Mouse (Mus musculus) forebrain, postnatal 0 days (tissue): ENCODE data around the gene Orai3. TPM values are rescaled to one million over a fixed set of nuclear protein-coding genes. Genes with fewer than 3 reads are reported as not detected.

Source experiments
- ATAC-seq: fragments of 200-750 bp; cut with Nextera tagmentation; 2 replicates; pipeline ENCODE4 v1.8.0; 2017; ENCODE audit warnings: mild to moderate bottlenecking, moderate library complexity
- DNase-seq: peaks from one replicate; pipeline ENCODE4 v3.0.0-alpha.2; 2015
- H3K27ac ChIP-seq: fragments of 300-500 bp; sonication (generic); 2 replicates; pipeline ENCODE4 v1.5.1; 2014; ENCODE audit warnings: low read depth, mild to moderate bottlenecking, antibody characterized with exemption, low read length, moderate library complexity, mixed read lengths
- H3K27me3 ChIP-seq: fragments of 300-500 bp; sonication (generic); 2 replicates; pipeline ENCODE4 v1.6.1; 2014; ENCODE audit warnings: mild to moderate bottlenecking, low read length, mixed read lengths; ENCODE audit not compliant: insufficient read depth
- H3K36me3 ChIP-seq: fragments of 300-500 bp; sonication (generic); 2 replicates; pipeline ENCODE4 v1.6.1; 2014; ENCODE audit warnings: mild to moderate bottlenecking, moderate library complexity; ENCODE audit not compliant: insufficient read depth
- H3K4me1 ChIP-seq: fragments of 300-500 bp; sonication (generic); 2 replicates; pipeline ENCODE4 v1.6.1; 2014; ENCODE audit warnings: antibody characterized with exemption; ENCODE audit not compliant: insufficient read depth
- H3K4me2 ChIP-seq: fragments of 300-500 bp; sonication (generic); 2 replicates; pipeline ENCODE4 v1.6.1; 2014; ENCODE audit warnings: low read depth, mild to moderate bottlenecking, moderate library complexity
- H3K4me3 ChIP-seq: fragments of 300-500 bp; sonication (generic); 2 replicates; pipeline ENCODE4 v1.5.1; 2014; ENCODE audit warnings: low read depth, low read length, mixed read lengths
- H3K9ac ChIP-seq: fragments of 300-500 bp; sonication (generic); 2 replicates; pipeline ENCODE4 v1.6.1; 2014; ENCODE audit warnings: mild to moderate bottlenecking
- H3K9me3 ChIP-seq: fragments of 300-500 bp; sonication (generic); 2 replicates; pipeline ENCODE4 v1.6.1; 2016; ENCODE audit warnings: low read length
- CTCF ChIP-seq: sonication (generic); IDR thresholded peaks from 2 replicates; pipeline ENCODE4 v1.5.1; 2016; ENCODE audit warnings: antibody characterized with exemption, control low read depth, low read depth
- WGBS: fragments of 180-500 bp; shearing (Covaris S2); extraction: QIAGEN DNeasy Blood & Tissue Kit; methylation state at CpG from one replicate; pipeline ENCODE4 v1.1.7; 2014; 5-methylcytosine and 5-hydroxymethylcytosine counted together
- polyA plus RNA-seq: library from polyadenylated mRNA; unstranded; fragments of >200 nt; fragmentation: Nextera tagmentation; extraction: Ambion mirVana; gene quantifications from 2 replicates; pipeline ENCODE4 v1.2.1, GENCODE M21; 2015
- total RNA-seq: library from RNA; depleted of rRNA; stranded (reverse); fragments of >200 nt; gene quantifications from 2 replicates; pipeline ENCODE4 v1.2.3, GENCODE M21; 2014

Gene Orai3
- total and polyA plus RNA-seq, 2 experiments from 2014 or later: 13.4 to 19.0 TPM

GRCm38 (mm10) chr7:127761026-127761425 is 8.6 kb upstream of the Orai3 start:
- H3K4me3 ChIP-seq: no peak overlapping the region
- H3K27ac ChIP-seq: no peak overlapping the region
- H3K9ac ChIP-seq: no peak overlapping the region
- DNase-seq: peak; percentile 60
- 43% methylated on average over 7 of the region's 7 CpGs for WGBS
- TF ChIP-seq CTCF: peak; percentile 83
- H3K4me2 ChIP-seq: no peak overlapping the region
- no peak for ATAC-seq
- no peaks in the 10 kb centered on the region for H3K4me1 ChIP-seq
- H3K36me3 ChIP-seq: peaks cover 64% of the 10 kb centered on the region
- H3K9me3 ChIP-seq: no peaks in the 10 kb centered on the region
- H3K27me3 ChIP-seq: no peaks in the 10 kb centered on the region

- no peak overlapping the region for H3K27ac ChIP-seq
- no peak for DNase-seq
- H3K9me3 ChIP-seq: no peaks in the 10 kb centered on the region
- H3K4me1 ChIP-seq: peaks cover 5% of the 10 kb centered on the region
- TF ChIP-seq CTCF: no peak
- H3K9ac ChIP-seq: no peak overlapping the region
- H3K4me3 ChIP-seq: no peak overlapping the region
- WGBS: 92% methylated on average over 4 of the region's 4 CpGs
- no peaks in the 10 kb centered on the region for H3K27me3 ChIP-seq
- peaks cover 70% of the 10 kb centered on the region for H3K36me3 ChIP-seq
- ATAC-seq: no peak
- no peak overlapping the region for H3K4me2 ChIP-seq
These were observed 6.0 kb upstream of the Orai3 start for GRCm38 (mm10) chr7:127763642-127764041.

GRCm38 (mm10) chr7:127765756-127766155 is 3.9 kb upstream of the Orai3 start:
- no peak overlapping the region for H3K9ac ChIP-seq
- no peak overlapping the region for H3K4me3 ChIP-seq
- TF ChIP-seq CTCF: no peak
- DNase-seq (no peak), ATAC-seq (no peak)
- no peaks in the 10 kb centered on the region for H3K27me3 ChIP-seq
- peaks cover 62% of the 10 kb centered on the region for H3K36me3 ChIP-seq
- peaks cover 7% of the 10 kb centered on the region for H3K4me1 ChIP-seq
- H3K4me2 ChIP-seq: no peak overlapping the region
- WGBS: 89% methylated on average over 2 of the region's 2 CpGs
- no peak overlapping the region for H3K27ac ChIP-seq
- no peaks in the 10 kb centered on the region for H3K9me3 ChIP-seq

GRCm38 (mm10) chr7:127766851-127767609 is 2.6 kb upstream of the Orai3 start:
- DNase-seq (no peak), ATAC-seq (no peak)
- Histone ChIP-seq H3K4me2 (no peak overlapping the region), H3K9ac (no peak overlapping the region), H3K4me3 (no peak overlapping the region), H3K4me1 (peaks cover 7% of the 10 kb centered on the region), H3K9me3 (no peaks in the 10 kb centered on the region), H3K27me3 (no peaks in the 10 kb centered on the region), H3K27ac (no peak overlapping the region), H3K36me3 (peaks cover 56% of the 10 kb centered on the region)
- WGBS: 83% methylated on average over 17 of the region's 17 CpGs
- no peak for TF ChIP-seq CTCF

- 90% methylated on average over 19 of the region's 19 CpGs for WGBS
- H3K4me2 ChIP-seq: no peak overlapping the region
- H3K4me3 ChIP-seq: no peak overlapping the region
- peaks cover 51% of the 10 kb centered on the region for H3K36me3 ChIP-seq
- H3K4me1 ChIP-seq: peaks cover 7% of the 10 kb centered on the region
- ATAC-seq (no peak), DNase-seq (no peak)
- no peaks in the 10 kb centered on the region for H3K27me3 ChIP-seq
- TF ChIP-seq CTCF: no peak
- H3K27ac ChIP-seq: peak overlapping the region; percentile 79
- H3K9me3 ChIP-seq: no peaks in the 10 kb centered on the region
- H3K9ac ChIP-seq: no peak overlapping the region
These were observed 1.8 kb upstream of the Orai3 start for GRCm38 (mm10) chr7:127767671-127768345.

GRCm38 (mm10) chr7:127768346-127768996 is 1.1 kb upstream of the Orai3 start:
- DNase-seq (no peak), ATAC-seq (no peak)
- WGBS: 42% methylated on average over 13 of the region's 13 CpGs
- Histone ChIP-seq H3K36me3 (peaks cover 47% of the 10 kb centered on the region), H3K9ac (no peak overlapping the region), H3K4me1 (peaks cover 7% of the 10 kb centered on the region), H3K9me3 (no peaks in the 10 kb centered on the region), H3K27me3 (no peaks in the 10 kb centered on the region), H3K4me3 (no peak overlapping the region), H3K4me2 (peak overlapping the region; percentile 69; the same call in 1 of the 2 replicates), H3K27ac (peak overlapping the region; percentile 79)
- TF ChIP-seq CTCF: peak; percentile 42
